Mouse (Mus musculus): ENCODE data around the gene Fer.

DNA sequence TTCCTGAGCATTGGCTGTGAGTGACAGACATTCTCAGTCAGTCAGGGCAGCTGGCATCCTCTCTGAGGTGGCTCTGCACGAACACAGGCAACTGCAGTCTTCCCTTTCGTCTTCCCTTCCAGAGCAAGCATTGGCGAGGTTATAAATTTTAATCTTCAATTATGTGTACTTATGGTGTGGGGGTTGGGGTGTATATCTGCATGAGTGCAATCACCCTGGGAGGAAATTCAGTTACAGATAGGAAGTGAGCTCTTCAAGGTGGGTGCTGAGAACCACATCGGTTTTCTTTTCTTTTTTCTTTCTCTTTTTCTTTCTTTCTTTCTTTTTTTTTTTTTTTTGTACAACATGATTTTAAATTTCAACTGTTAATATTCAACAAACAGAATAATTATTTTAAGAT, 31.3 kb upstream of the Fer start:
- TF ChIP-seq EP300 (IDR thresholded peaks at IDR 0.05) (no peak), CTCF (IDR thresholded peaks at IDR 0.05) (no peak)

Data from lung, postnatal 0 days (tissue).